Mouse (Mus musculus): ENCODE measurements around the gene Mansc4. TPM values are rescaled to one million over a fixed set of nuclear protein-coding genes. Genes with fewer than 3 reads are reported as not detected.

Mansc4 gene
- not detected in 2 replicates for polyA plus RNA-seq (2012)

- Histone ChIP-seq H3K4me1 (ENCODE audit: control insufficient read depth) (peaks cover 11% of the 10 kb centered on the region), H3K27me3 (ENCODE audit: control insufficient read depth) (peaks cover 15% of the 10 kb centered on the region), H3K36me3 (ENCODE audit: control insufficient read depth) (no peaks in the 10 kb centered on the region), H3K9me3 (ENCODE audit: control insufficient read depth, low read length) (no peaks in the 10 kb centered on the region), H3K4me3 (replicated peaks) (no peak within 1 kb of the TSS)
- TF ChIP-seq GATA1 (IDR thresholded peaks at IDR 0.05; ENCODE audit: low read length) (no peak), TAL1 (IDR thresholded peaks at IDR 0.05; ENCODE audit: low read length) (no peak)
Observed at GRCm38 (mm10) chr6:147086594-147087225, at the start of gene Mansc4. Gene Mansc4, minus strand, starts transcription at chr6:147087032.

- no peaks in the 10 kb centered on the region for H3K4me1 ChIP-seq (ENCODE audit: control insufficient read depth)
- TF ChIP-seq GATA1 (IDR thresholded peaks at IDR 0.05; ENCODE audit: low read length) (no peak), TAL1 (IDR thresholded peaks at IDR 0.05; ENCODE audit: low read length) (no peak)
Observed at GRCm38 (mm10) chr6:147127239-147127638, 40.4 kb upstream of the Mansc4 start.

GRCm38 (mm10) chr6:147121320-147121719 is 34.5 kb upstream of the Mansc4 start:
- Histone ChIP-seq H3K4me1 (ENCODE audit: control insufficient read depth) (no peaks in the 10 kb centered on the region), H3K9me3 (ENCODE audit: control insufficient read depth, low read length) (no peaks in the 10 kb centered on the region), H3K36me3 (ENCODE audit: control insufficient read depth) (no peaks in the 10 kb centered on the region), H3K4me3 (replicated peaks) (no peak overlapping the region), H3K27me3 (ENCODE audit: control insufficient read depth) (no peaks in the 10 kb centered on the region)
- no peak for TF ChIP-seq GATA1 (IDR thresholded peaks at IDR 0.05; ENCODE audit: low read length)
- TF ChIP-seq TAL1 (IDR thresholded peaks at IDR 0.05; ENCODE audit: low read length): no peak

More at GRCm38 (mm10) chr6:147127239-147127638, 40.4 kb upstream of the Mansc4 start:
- no peak overlapping the region for H3K4me3 ChIP-seq (replicated peaks)
- no peaks in the 10 kb centered on the region for H3K36me3 ChIP-seq (ENCODE audit: control insufficient read depth)
- no peaks in the 10 kb centered on the region for H3K27me3 ChIP-seq (ENCODE audit: control insufficient read depth)
- H3K9me3 ChIP-seq (ENCODE audit: control insufficient read depth, low read length): peaks cover 5% of the 10 kb centered on the region; the same call in 1 of the 2 replicates

- TF ChIP-seq TAL1 (IDR thresholded peaks at IDR 0.05; ENCODE audit: low read length) (no peak), GATA1 (IDR thresholded peaks at IDR 0.05; ENCODE audit: low read length) (no peak)
- no peak overlapping the region for H3K4me3 ChIP-seq (replicated peaks)
Observed at GRCm38 (mm10) chr6:147118190-147118589, 31.4 kb upstream of the Mansc4 start.

GRCm38 (mm10) chr6:147117764-147118163 is 30.9 kb upstream of the Mansc4 start:
- Histone ChIP-seq H3K36me3 (ENCODE audit: control insufficient read depth) (no peaks in the 10 kb centered on the region), H3K27me3 (ENCODE audit: control insufficient read depth) (no peaks in the 10 kb centered on the region), H3K4me1 (ENCODE audit: control insufficient read depth) (no peaks in the 10 kb centered on the region), H3K4me3 (replicated peaks) (no peak overlapping the region), H3K9me3 (ENCODE audit: control insufficient read depth, low read length) (no peaks in the 10 kb centered on the region)
- TF ChIP-seq TAL1 (IDR thresholded peaks at IDR 0.05; ENCODE audit: low read length) (no peak), GATA1 (IDR thresholded peaks at IDR 0.05; ENCODE audit: low read length) (no peak)

More at GRCm38 (mm10) chr6:147118190-147118589, 31.4 kb upstream of the Mansc4 start:
- Histone ChIP-seq H3K27me3 (ENCODE audit: control insufficient read depth) (no peaks in the 10 kb centered on the region), H3K4me1 (ENCODE audit: control insufficient read depth) (no peaks in the 10 kb centered on the region), H3K9me3 (ENCODE audit: control insufficient read depth, low read length) (no peaks in the 10 kb centered on the region), H3K36me3 (ENCODE audit: control insufficient read depth) (no peaks in the 10 kb centered on the region)

GRCm38 (mm10) chr6:147116579-147116978 is 29.7 kb upstream of the Mansc4 start:
- no peaks in the 10 kb centered on the region for H3K27me3 ChIP-seq (ENCODE audit: control insufficient read depth)
- H3K36me3 ChIP-seq (ENCODE audit: control insufficient read depth): peaks cover under 1% of the 10 kb centered on the region; the same call in 1 of the 2 replicates
- H3K9me3 ChIP-seq (ENCODE audit: control insufficient read depth, low read length): no peaks in the 10 kb centered on the region
- H3K4me1 ChIP-seq (ENCODE audit: control insufficient read depth): no peaks in the 10 kb centered on the region
- H3K4me3 ChIP-seq (replicated peaks): no peak overlapping the region
- TF ChIP-seq TAL1 (IDR thresholded peaks at IDR 0.05; ENCODE audit: low read length): no peak
- no peak for TF ChIP-seq GATA1 (IDR thresholded peaks at IDR 0.05; ENCODE audit: low read length)

GRCm38 (mm10) chr6:147109283-147109682 is 22.5 kb upstream of the Mansc4 start:
- Histone ChIP-seq H3K36me3 (ENCODE audit: control insufficient read depth) (peaks cover 20% of the 10 kb centered on the region), H3K4me3 (replicated peaks) (no peak overlapping the region), H3K27me3 (ENCODE audit: control insufficient read depth) (no peaks in the 10 kb centered on the region), H3K4me1 (ENCODE audit: control insufficient read depth) (peaks cover 12% of the 10 kb centered on the region), H3K9me3 (ENCODE audit: control insufficient read depth, low read length) (no peaks in the 10 kb centered on the region)
- TF ChIP-seq TAL1 (IDR thresholded peaks at IDR 0.05; ENCODE audit: low read length) (no peak), GATA1 (IDR thresholded peaks at IDR 0.05; ENCODE audit: low read length) (no peak)

- TF ChIP-seq GATA1 (IDR thresholded peaks at IDR 0.05; ENCODE audit: low read length) (no peak), TAL1 (IDR thresholded peaks at IDR 0.05; ENCODE audit: low read length) (no peak)
- no peaks in the 10 kb centered on the region for H3K9me3 ChIP-seq (ENCODE audit: control insufficient read depth, low read length)
- no peak overlapping the region for H3K4me3 ChIP-seq (replicated peaks)
- peaks cover 12% of the 10 kb centered on the region for H3K4me1 ChIP-seq (ENCODE audit: control insufficient read depth)
- no peaks in the 10 kb centered on the region for H3K27me3 ChIP-seq (ENCODE audit: control insufficient read depth)
- peaks cover 32% of the 10 kb centered on the region for H3K36me3 ChIP-seq (ENCODE audit: control insufficient read depth)
Observed at GRCm38 (mm10) chr6:147106716-147107115, 19.9 kb upstream of the Mansc4 start.

GRCm38 (mm10) chr6:147105529-147105928 is 18.7 kb upstream of the Mansc4 start:
- TF ChIP-seq GATA1 (IDR thresholded peaks at IDR 0.05; ENCODE audit: low read length) (no peak), TAL1 (IDR thresholded peaks at IDR 0.05; ENCODE audit: low read length) (no peak)
- no peaks in the 10 kb centered on the region for H3K27me3 ChIP-seq (ENCODE audit: control insufficient read depth)
- no peak overlapping the region for H3K4me3 ChIP-seq (replicated peaks)
- H3K4me1 ChIP-seq (ENCODE audit: control insufficient read depth): peaks cover 12% of the 10 kb centered on the region
- H3K36me3 ChIP-seq (ENCODE audit: control insufficient read depth): peaks cover 33% of the 10 kb centered on the region
- H3K9me3 ChIP-seq (ENCODE audit: control insufficient read depth, low read length): no peaks in the 10 kb centered on the region

Measured in erythroblast, embryonic 14.5 days (primary cell).